Mouse (Mus musculus): ENCODE data around the gene Olfr224. TPM values are rescaled to one million over a fixed set of nuclear protein-coding genes. Genes with fewer than 3 reads are reported as not detected.

Olfr224 gene
- polyA plus RNA-seq (2012; rRNA removed), result 0.06 and 0.08 TPM in 2 replicates

DNA sequence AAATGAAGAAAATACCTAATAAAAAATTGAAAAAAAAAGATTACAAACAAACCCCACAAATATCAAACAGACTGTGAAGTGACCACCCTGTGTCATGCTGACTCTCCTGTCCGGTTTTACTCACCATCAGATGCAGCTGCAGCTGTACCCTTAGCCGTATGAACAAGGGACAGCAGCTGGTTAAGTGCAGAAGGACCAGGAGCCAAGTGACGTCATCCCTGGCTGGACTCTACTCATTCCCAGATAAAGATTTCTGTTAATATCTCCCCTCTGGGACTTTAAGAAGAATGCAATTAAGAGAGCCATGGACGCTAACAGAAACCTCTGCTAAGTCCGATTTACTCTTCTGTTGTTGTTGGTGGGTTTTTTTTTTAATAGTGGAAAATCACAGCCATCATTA lies at the start of gene Olfr224:
TSS of gene Olfr224 (minus strand) at position 149 of the 400 bp plus-strand sequence.

DNA sequence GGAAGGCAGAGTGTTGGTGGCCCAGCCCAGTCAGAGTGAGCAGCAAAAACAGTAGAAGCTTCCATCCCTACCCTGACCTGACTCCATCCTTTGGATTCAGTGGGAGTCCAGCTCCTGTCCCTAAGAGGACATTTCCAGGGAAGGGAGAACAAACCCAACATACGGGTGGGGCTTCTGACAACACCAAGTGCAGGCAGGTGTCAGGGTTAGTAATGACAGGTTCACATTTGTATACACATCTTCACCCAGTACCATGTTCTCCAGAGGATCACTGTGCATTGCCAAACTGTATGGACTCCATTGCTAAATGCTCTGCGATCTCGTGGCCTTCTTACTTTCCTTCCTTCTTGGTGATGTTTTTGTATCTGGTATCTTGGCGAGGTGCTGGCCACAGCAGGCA lies 45.6 kb upstream of the Olfr224 start, which contains the start of gene 2210407C18Rik:
TSS of gene 2210407C18Rik (minus strand) at position 101 of the 400 bp plus-strand sequence.

DNA sequence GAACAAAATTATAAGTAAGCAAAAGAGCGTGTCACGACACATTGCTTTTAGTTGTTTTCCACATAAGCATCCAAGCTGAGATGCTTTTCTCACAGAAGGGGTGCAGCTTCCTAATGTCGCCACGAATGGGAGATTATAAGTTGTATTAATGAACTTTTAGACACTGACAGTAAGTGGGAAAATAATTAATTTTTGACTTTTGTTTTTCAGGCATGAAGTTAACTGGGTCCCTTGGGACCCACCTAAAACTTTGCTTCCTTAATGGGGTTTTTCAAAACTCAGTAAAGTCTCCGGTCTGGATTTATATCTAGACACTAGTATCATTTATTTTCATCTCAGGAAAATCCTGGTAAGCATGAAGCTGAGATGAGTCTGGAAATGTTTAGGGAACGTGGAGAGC lies 24.5 kb upstream of the Olfr224 start, which contains the start of gene Olfr324:
TSS of gene Olfr324 (plus strand) at position 301 of the 400 bp plus-strand sequence.

DNA sequence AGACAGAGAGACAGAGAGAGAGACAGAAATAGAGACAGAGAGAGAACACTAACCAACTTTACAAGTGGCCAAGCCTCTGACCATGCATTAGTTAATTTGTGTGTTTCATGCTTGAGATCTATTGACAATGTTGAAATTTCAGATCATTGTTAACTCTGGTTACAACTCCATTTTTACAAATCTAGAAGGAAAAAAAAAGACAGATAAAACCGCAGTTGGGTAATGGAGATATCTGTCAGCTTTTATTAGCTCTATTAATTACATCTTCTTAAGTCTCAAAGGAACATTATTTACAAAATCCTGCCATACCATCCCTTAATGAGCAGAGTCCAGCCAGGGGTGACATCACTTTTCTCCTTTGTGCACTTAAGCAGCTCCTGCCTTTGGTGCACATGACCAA lies 7.1 kb upstream of the Olfr224 start, which contains the start of gene Olfr325:
TSS of gene Olfr325 (plus strand) at position 301 of the 400 bp plus-strand sequence.

DNA sequence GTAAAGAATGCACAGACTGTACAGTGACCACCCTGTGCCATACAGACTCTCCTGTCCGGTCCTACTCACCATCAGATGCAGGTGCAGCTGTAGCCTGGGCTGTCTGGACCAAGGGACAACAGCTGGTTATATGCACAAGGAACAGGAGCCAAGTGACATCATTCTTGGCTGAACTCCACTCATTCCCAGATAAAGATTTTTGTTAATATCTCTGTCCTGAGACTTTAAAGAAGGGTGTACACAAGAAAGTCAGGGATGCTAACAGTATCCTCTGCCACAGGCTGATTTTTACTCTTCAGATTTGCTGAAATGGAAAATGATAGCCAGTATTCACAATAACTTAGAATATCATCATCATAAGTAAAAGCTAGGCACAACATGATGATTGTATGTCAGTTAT lies 14.8 kb downstream of the Olfr224 start, which contains the start of gene Olfr328:
TSS of gene Olfr328 (minus strand) at position 101 of the 400 bp plus-strand sequence.

DNA sequence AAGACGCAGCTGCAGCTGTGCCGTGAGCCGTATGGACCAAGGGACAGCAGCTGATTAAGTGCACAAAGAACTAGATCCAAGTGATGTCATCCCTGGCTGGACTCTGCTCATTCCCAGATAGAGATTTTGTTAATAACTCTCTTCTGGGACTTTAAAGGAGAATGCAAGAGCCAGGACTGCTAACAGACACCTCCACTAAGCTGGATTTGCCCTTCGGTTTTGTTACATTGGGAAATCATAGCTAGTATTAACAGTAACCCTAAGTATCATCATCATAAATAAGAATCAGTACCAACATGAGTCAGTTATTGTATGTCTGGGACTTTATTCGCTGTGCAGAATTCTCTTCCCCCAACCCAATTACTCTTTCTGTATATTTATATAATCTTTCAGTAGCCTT lies 24.0 kb downstream of the Olfr224 start, which contains the start of gene Olfr329-ps:
TSS of gene Olfr329-ps (minus strand) at position 101 of the 400 bp plus-strand sequence.

DNA sequence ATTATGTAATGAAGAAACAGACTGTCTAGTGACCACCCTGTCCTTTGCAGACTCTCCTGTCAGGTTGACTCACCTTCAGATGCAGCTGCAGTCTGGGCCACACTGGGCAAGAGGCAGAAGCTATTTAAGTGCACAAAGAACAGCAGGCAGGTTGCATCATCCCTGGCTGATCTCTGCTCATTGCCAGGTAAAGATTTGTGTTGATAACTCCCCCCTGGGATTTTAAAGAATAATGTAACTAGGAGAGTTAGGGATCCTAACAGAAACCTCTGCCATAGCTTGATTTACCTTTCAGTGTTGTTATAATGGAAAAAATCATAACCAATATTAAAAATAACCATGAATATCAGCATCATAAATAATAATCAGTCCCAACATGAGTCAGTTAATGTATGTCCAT lies 35.6 kb downstream of the Olfr224 start, which contains the start of gene Olfr330:
TSS of gene Olfr330 (minus strand) at position 101 of the 400 bp plus-strand sequence.

Other genes with a start within 250 kb of the Olfr224 start
- 35.2 and 38.3 TPM in 2 replicates for gene Zfp672, start 240.2 kb downstream of the Olfr224 start, polyA plus RNA-seq (2012; rRNA removed)
- 38.0 and 39.2 TPM in 2 replicates for gene Sh3bp5l, start 239.8 kb downstream of the Olfr224 start, polyA plus RNA-seq (2012; rRNA removed)
- gene Lypd8, start 191.5 kb downstream of the Olfr224 start, polyA plus RNA-seq (2012; rRNA removed), result 0.11 and 0.13 TPM in 2 replicates
- not detected in 2 replicates for gene 1810065E05Rik, start 149.4 kb downstream of the Olfr224 start, polyA plus RNA-seq (2012; rRNA removed)
- gene Gm12253, start 138.0 kb downstream of the Olfr224 start, polyA plus RNA-seq (2012; rRNA removed), result not detected in 2 replicates
- gene Lypd9, start 117.6 kb downstream of the Olfr224 start, polyA plus RNA-seq (2012; rRNA removed), result not detected in 2 replicates
- gene Olfr30, start 108.3 kb downstream of the Olfr224 start, polyA plus RNA-seq (2012; rRNA removed), result not detected in 2 replicates
- not detected in 2 replicates for gene Olfr332, start 78.0 kb downstream of the Olfr224 start, polyA plus RNA-seq (2012; rRNA removed)
- gene Olfr331, start 68.0 kb downstream of the Olfr224 start, polyA plus RNA-seq (2012; rRNA removed), result not detected in 2 replicates
- not detected in 2 replicates for gene Olfr330, start 35.7 kb downstream of the Olfr224 start, polyA plus RNA-seq (2012; rRNA removed)
- not detected in 2 replicates for gene Olfr329-ps, start 24.1 kb downstream of the Olfr224 start, polyA plus RNA-seq (2012; rRNA removed)
- 0.02 and 0.03 TPM in 2 replicates for gene Olfr328, start 14.9 kb downstream of the Olfr224 start, polyA plus RNA-seq (2012; rRNA removed)
- not detected in 2 replicates for gene Olfr325, start 7.2 kb upstream of the Olfr224 start, polyA plus RNA-seq (2012; rRNA removed)
- 0.03 and 0.05 TPM in 2 replicates for gene Olfr324, start 24.6 kb upstream of the Olfr224 start, polyA plus RNA-seq (2012; rRNA removed)
- not detected in 2 replicates for gene 2210407C18Rik, start 45.5 kb upstream of the Olfr224 start, polyA plus RNA-seq (2012; rRNA removed)
- not detected in 2 replicates for gene Olfr323, start 59.9 kb upstream of the Olfr224 start, polyA plus RNA-seq (2012; rRNA removed)
- 0.11 TPM in 1 of 2 replicates, not detected in the other for gene Trim58, start 69.9 kb upstream of the Olfr224 start, polyA plus RNA-seq (2012; rRNA removed)
- gene Olfr322, start 88.2 kb upstream of the Olfr224 start, polyA plus RNA-seq (2012; rRNA removed), result 0.01 TPM in 1 of 2 replicates, not detected in the other
- not detected in 2 replicates for gene Olfr320, start 110.5 kb upstream of the Olfr224 start, polyA plus RNA-seq (2012; rRNA removed)
- not detected in 2 replicates for gene Olfr319, start 128.6 kb upstream of the Olfr224 start, polyA plus RNA-seq (2012; rRNA removed)
- gene Olfr318, start 153.5 kb upstream of the Olfr224 start, polyA plus RNA-seq (2012; rRNA removed), result not detected in 2 replicates
- gene Olfr317, start 168.7 kb upstream of the Olfr224 start, polyA plus RNA-seq (2012; rRNA removed), result 0.16 and 0.28 TPM in 2 replicates
- gene Olfr316, start 182.2 kb upstream of the Olfr224 start, polyA plus RNA-seq (2012; rRNA removed), result not detected in 2 replicates
- not detected in 2 replicates for gene Olfr315, start 202.6 kb upstream of the Olfr224 start, polyA plus RNA-seq (2012; rRNA removed)
- gene Olfr314, start 212.4 kb upstream of the Olfr224 start, polyA plus RNA-seq (2012; rRNA removed), result not detected in 2 replicates
- gene Fam183b, start 231.4 kb upstream of the Olfr224 start, polyA plus RNA-seq (2012; rRNA removed), result 2.4 and 3.0 TPM in 2 replicates
- gene Olfr313, start 244.4 kb upstream of the Olfr224 start, polyA plus RNA-seq (2012; rRNA removed), result not detected in 2 replicates

Measured in central nervous system, embryonic 14 days (tissue).